Mouse (Mus musculus) retina, postnatal 7 days (tissue): ENCODE measurements around the gene Tppp.
A peak's percentile ranks its signal among the peaks of the same experiment; 100 is the strongest.
"Not testable (repeated sequence)": the region's sequence is repeated elsewhere in the genome, so short reads cannot be mapped to it uniquely, and the experiment has no call there.

ENCODE experiments used
- DNase-seq: peaks from one replicate; pipeline ENCODE4 v3.0.0-alpha.2; 2012; ENCODE audit warnings: low read depth, low spot score

Gene Tppp

DNA sequence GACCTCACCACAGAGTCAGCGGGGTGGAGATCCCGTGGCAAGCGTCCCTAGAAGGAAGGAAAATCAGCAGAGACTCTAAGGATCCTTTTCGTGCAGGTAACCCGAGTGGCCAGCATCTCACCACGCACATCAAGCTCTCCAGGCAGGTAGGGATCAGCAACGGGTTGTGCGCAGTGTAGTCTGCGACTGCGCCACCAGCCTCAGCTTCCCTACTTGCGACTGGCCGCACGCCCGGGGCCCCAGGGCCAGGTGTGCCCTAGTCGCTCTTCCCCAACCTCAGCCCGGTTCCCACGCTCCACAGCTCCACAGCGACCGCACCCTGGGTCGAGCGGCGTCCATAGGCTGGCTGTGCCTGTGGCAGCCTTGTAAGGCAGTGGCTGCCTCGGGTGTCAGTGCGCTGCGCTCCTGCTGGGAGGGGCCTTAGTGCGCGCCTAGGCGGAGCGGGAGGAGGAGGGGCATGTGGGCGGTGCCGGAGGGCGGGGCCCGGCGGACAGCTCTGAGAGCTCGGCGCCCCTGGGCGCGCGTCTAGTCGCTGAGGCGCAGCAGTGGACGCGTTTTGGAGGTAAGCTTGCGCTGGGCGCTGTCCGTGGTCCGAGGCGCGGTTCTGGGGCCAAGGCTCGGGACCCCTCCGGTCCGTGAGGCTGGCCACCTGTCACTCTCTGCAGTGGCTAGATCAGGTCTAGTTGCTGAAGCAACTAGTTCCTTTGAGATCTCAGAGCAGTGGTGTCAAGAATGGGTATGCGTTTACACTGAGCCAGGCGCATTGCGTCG lies at the start of gene Tppp:
Gene Tppp (plus strand): TSS at position 460 of the 771 bp plus-strand sequence.
- peak; percentile 50 for DNase-seq

GRCm38 (mm10) chr13:73960117-73960652 lies 49.0 kb upstream of the Tppp start:
- DNase-seq, result no peak

- no peak for DNase-seq
Observed at GRCm38 (mm10) chr13:73961177-73961576, 48.0 kb upstream of the Tppp start.

DNA sequence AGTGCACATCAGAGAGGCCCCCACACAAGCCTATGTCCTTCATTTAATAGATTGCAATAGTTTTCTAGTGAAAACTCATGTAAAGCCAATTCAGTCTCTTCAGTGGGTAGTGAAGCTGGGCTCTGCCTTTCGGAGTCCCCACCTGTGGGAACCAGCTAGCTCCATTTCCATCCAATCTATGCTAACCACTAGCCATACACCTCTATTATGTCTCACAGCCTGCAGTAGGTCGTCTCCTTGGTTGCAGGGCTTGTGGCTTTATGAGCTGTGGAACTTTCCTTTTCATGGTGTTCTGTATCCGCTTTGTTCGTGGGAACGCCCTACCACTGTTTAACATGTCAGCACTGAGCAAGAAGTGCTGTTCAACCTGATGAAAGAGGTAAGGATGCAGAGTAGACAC lies 45.7 kb upstream of the Tppp start, which contains the start of gene Zdhhc11:
Gene Zdhhc11 (plus strand): TSS at position 301 of the 400 bp plus-strand sequence.
- DNase-seq, result no peak

- peak; percentile 33 for DNase-seq
Observed at GRCm38 (mm10) chr13:73970545-73971448, 38.4 kb upstream of the Tppp start.

- no peak for DNase-seq
Observed at GRCm38 (mm10) chr13:73974523-73974922, 34.7 kb upstream of the Tppp start.

DNA sequence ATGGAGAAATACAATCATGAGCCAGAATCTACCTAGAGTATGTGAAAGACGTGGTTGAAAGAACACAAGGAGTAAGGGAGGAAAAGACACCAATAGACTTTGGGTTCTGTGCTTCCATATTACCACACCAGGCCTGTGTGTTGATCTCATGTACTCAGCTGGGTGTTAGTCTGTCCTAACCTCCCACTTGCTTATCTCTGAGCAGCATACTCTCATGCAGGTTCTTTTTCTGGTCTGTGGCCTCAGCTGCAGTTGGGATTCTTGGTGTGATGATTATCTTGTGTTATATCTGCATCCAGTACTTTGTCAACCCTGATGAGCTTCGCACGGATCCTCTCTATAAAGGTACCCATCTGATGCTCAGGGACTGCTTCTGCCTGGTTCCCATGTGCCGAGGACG lies 32.3 kb upstream of the Tppp start:
- DNase-seq, result no peak

- DNase-seq, result no peak
Observed at GRCm38 (mm10) chr13:73990325-73990724, 18.9 kb upstream of the Tppp start.

DNA sequence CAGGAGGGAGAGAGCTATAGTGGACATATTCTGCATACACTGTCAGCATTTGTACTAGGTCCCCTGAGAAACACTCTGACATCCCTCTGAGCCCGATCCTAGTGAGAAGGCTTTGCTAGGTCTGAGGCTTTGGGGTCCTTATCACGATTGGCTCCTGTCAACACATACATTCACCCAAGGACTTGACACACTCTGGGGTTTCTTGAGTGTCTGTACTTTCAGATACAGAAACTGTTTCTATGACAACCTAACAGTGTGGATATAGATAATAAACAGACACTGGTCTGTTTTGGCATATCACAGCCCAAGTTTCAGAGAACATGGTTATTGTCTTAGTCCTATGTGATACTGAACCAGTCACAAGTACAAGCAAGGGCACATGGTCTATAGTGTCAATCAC lies 18.4 kb upstream of the Tppp start:
- no peak for DNase-seq

DNA sequence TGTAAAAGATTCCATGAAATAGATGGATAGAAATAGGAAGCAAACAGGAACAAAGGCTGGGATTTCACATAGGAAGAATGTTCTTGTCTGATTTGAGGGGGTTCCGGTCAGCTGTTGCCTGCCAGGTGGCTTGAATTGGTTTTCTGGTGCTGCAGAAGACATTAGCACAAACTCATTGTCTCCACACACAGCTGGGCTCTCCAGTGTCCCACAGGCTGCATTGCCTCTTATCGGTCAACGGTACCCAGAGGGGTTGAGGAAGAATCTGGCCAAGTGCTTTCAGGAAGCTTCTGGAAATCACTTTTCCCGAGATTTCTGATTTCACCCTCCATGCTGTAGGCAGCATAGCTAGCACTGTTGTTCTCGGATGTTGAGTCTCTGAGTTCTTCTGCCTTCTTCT lies 17.9 kb upstream of the Tppp start:
- DNase-seq, result no peak

DNA sequence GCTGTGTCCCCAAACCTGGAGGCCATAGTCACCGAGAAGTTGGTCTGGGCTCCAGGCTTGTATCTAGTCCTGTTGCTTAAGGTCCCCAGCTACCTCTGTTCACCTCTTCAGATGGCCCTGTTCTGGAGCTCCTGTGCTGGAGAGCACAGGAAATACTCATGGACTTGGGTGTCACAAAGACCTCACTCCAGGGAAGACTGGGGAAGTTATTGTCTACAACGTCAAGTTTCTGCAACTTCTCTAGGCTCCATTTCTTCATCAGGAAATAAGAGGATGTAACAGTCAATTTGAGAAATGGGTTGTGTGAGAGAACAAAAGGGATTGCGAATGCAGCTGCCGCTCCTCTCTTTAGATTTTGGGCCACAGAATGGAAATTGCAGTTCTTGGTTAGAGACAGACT lies 12.8 kb upstream of the Tppp start:
- DNase-seq, result no peak

- DNase-seq, result no peak
Observed at GRCm38 (mm10) chr13:74000519-74000918, 8.7 kb upstream of the Tppp start.

DNA sequence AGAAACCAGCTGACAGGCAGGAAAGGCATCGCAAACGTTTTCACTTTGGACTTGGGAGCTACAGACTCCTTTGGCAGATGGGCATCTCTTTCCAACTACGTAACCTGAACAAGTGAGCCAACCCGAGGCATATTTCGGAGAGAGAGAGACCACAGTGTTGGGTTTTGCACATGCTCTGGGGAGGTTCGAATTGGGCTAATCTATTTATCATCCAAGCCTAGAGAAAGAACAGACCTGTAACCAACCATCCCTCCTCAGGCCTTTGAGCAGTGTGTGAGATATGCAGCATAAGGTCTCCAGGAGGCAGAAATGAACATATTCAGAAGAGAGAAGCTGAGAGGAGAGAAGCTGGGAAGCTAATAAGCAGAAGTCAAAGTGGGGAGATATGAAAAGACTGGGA lies 8.2 kb upstream of the Tppp start:
- DNase-seq, result no peak

- no peak for DNase-seq
Observed at GRCm38 (mm10) chr13:74001492-74001891, 7.7 kb upstream of the Tppp start.

- DNase-seq, result not testable (repeated sequence)
Observed at GRCm38 (mm10) chr13:74006881-74007280, 2.3 kb upstream of the Tppp start.

DNA sequence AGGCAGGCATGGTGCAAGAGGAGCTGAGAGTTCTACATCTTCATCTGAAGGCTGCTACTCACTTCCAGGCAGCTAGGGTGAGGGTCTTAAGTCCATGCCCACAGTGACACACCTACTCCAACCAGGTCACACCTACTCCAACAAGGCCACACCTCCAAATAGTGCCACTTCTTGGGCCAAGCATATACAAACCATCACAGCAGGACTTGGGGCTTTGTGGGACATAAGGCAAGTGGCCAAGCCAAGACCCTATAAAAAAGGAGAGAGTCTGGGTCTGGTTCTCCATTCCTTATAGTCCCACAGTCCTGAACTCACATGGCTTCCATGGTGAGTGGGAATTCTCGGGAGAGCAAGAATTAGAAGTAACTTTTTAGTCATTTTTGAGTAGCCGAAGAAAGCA lies 991 bp upstream of the Tppp start:
- DNase-seq, result not testable (repeated sequence)

- DNase-seq, result peak; percentile 39
Observed at GRCm38 (mm10) chr13:74009791-74010614, 796 bp downstream of the Tppp start.

- DNase-seq, result no peak
Observed at GRCm38 (mm10) chr13:74010678-74011077, 1.5 kb downstream of the Tppp start.

- DNase-seq, result no peak
Observed at GRCm38 (mm10) chr13:74015908-74016307, 6.7 kb downstream of the Tppp start.

DNA sequence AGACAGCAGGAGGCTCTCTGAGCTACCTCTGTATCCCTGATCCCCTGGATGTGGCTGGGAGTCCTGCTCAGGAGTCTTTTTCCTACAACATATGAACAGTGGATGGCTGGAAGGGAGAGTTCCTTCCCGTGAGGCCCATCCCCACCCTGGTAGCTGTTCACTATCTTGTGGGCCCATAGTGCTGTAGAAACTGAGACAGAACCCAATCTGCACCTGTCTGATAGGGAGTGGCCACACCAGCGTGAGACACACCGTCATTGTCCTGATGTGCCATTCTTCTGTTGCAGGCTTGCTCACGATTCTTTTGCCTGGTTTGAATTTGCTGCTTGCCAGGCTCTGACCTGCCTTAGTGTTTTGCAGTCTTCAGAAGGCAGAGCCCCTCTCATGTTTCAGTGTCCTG lies 8.2 kb downstream of the Tppp start:
- DNase-seq, result no peak

DNA sequence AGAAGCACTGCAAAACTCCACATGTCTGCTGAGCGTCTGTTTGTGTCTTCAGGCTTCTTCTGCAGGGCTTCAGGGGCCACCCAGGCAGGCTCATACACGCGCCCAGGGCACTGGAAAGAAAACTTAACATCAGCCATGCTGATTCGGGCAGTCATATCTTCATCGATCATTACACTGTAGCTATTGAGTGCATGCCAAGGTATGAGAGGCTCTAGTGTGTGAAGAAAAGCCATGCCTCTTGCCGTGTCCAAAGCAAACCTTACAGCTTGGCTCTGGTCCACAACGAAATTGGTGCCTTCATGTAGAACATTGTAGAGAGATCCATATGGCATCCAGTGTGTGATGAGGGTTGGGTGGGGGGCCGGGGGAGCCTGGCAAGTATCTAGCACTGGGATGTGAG lies 9.8 kb downstream of the Tppp start:
- not testable (repeated sequence) for DNase-seq
